Mouse (Mus musculus): ENCODE data around the gene Nemp1. TPM values are rescaled to one million over a fixed set of nuclear protein-coding genes. Genes with fewer than 3 reads are reported as not detected.

Gene Nemp1
- total RNA-seq, 2 experiments from 2014 or later: 8.9 TPM

GRCm38 (mm10) chr10:127674794-127675522 lies 8.3 kb downstream of the Nemp1 start:
- DNase-seq: peak; percentile 94

DNA sequence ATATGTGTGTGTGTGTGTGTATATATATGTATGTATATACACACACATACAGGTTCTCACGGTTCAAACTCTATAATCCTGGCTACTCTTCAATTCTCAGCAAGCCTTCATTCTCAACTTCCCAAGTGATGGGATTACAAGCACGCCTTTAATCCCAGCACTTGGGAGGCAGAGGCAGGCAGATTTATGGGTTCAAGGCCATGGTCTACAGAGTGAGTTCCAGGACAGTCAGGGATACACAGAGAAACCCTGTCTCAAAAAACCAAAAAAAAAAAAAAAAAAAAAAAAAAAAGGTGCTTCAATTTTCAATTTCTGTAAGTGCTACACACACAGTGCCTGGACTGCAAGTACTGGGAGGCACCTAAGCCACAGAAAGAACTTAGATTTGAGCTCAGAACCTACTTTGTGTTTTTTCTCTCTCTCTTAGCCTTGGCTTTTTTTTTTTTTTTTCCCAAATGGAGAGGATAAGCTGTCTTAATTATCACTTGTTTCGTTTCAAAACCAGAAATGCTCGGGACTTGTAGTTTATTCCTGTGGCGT lies 9.2 kb downstream of the Nemp1 start:
- DNase-seq: no peak

- peak; percentile 93 for DNase-seq
Observed at GRCm38 (mm10) chr10:127676691-127677548, 10.2 kb downstream of the Nemp1 start.

- peak; percentile 80 for DNase-seq
Observed at GRCm38 (mm10) chr10:127677591-127678336, 11.1 kb downstream of the Nemp1 start.

GRCm38 (mm10) chr10:127679208-127679607 lies 12.5 kb downstream of the Nemp1 start:
- no peak for DNase-seq

- no peak for DNase-seq
Observed at GRCm38 (mm10) chr10:127679881-127680280, 13.2 kb downstream of the Nemp1 start.

DNA sequence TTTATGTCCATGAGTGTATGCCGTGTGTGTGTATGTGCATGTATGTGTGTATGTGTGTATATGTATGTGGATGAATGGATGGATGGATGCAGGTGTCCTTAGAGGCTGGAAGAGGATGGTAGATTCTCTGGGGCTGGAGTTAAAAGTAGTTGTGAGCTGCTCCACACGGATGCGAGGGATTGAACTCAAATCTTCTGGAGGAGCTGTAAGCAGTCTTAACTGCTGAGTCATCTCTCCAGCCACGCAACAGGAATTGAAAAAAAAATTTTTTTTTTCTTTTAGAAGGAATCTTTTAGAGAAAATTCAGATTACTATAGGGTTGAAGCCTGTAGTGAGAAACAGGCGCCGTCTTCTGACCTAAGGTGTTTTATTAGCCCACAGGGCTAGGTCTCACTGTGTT lies 16.2 kb downstream of the Nemp1 start:
- no peak for DNase-seq

DNA sequence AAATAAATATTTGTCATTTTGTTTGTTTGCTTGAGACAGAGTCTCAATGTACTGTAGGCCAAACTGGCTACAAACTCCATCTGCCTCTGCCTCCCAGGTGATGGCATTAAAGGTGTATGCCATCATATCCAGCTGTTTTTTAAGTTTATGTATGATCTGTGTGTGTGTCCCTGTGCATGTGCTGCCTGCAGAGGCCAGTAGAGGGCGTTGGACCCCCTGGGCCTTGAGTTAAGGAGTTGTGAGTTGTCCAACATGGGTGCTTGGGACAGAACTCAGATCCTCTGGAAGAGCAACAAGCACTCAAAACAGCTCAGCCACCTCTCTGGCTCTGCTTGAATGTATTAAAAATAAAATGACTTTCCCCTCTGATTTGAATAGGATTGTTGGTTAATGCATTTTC lies 24.4 kb downstream of the Nemp1 start:
- DNase-seq: no peak

DNA sequence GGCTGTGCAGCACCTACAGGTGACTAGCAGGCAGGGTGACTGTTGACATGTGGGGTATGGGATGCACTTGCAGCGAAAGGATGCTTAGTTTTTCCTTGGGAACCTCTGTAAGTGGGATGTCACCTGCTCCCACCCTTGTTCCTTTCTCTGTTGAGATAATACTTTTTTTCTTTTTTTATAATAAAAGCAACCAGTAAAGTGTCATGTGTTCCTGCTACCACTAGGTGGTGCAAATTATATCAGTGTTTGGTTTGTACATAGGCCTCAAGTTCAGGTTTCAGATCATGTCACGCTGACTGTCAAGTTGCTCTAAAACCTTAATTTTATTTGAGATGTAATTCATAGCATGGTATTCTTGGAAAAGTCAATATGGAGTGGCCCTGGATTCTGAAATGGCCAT lies 27.9 kb downstream of the Nemp1 start:
- no peak for DNase-seq

GRCm38 (mm10) chr10:127695775-127696174 lies 29.1 kb downstream of the Nemp1 start:
- no peak for DNase-seq

DNA sequence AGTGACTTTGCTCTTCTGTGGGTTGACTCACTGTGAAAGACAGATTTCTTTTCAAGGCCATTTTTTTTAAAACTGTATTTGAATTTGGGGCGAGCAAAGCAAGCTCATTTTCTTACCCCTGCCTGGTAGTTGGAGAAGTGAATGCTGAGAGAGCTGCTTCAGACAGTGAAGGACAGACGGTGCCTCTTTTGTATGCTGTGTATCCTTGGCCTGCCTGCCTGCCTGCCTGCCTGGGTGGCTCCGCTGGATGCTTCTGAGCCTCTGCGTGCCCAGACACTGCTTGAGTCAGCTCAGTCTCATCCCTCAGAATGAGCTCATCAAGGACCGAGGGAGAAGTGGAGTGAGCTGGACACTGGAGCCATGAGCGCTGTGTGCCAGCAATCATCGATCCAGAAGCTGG lies 32.3 kb downstream of the Nemp1 start:
- DNase-seq: no peak

GRCm38 (mm10) chr10:127703299-127703698 lies 36.6 kb downstream of the Nemp1 start:
- no peak for DNase-seq

DNA sequence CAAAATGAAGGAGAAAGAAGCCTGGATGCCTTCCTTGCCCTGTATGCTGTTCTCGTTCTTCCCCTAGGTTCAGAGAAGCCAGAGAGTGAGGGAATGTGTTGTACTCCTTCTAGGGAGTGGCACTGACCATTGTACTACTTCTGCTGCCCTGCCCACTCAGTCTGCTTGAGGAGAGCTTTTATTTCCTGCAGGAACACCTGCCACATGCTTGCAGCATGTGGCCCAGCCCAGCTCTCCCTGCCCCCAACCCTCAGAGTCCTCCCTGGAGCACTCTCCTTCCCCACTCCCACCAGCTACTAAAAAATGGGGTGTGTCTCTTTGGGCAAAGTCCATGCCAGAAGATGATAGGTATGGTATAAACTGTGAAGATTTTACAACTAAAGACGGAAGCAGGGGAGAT lies 37.6 kb downstream of the Nemp1 start:
- DNase-seq: no peak

DNA sequence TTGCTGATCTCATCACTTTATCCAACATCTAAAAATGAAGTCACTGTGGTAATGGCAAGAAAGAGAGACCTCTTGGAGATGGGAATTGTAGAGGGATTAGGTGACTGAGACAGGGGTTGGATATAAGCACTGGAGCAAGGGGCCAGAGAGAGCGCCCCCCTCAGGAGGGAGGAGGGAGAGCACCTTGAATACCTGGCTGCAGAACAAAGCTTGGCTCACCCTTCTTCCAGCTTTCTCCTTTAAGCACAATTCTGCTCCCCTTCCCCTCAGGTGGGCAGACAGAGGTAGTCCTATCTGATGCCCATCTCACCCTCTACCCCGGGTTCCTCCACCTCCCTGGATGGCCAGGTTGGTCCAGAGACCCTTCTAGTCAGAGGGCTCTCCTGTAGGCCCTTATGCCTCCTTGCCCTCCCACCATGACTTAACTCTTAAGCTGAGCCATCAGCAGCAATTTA lies 38.1 kb downstream of the Nemp1 start, which contains the start of gene Myo1a:
Myo1a (plus strand) TSS at position 405 of the 455 bp plus-strand sequence.
- no peak for DNase-seq

DNA sequence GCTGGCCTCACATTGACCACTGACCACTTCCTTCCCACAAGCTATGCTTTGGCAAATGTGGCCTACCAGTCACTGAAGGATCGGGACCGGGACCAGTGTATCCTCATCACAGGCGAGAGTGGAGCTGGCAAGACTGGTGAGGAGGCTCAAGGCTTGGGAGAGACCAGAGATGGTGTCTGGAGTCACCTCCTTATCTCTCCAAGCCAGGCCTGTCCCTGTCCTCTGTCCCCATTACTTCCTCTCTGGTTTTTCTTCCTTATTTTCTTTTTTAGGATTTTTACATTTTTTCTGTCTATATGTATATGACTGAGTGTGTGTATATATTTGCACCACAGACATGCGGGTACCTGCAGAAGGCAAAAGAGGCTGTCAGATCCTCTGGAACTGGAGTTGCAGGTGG lies 39.1 kb downstream of the Nemp1 start:
- DNase-seq: no peak

- DNase-seq: peak; percentile 69
Observed at GRCm38 (mm10) chr10:127707721-127708120, 41.0 kb downstream of the Nemp1 start.

- no peak for DNase-seq
Observed at GRCm38 (mm10) chr10:127708850-127709370, 42.2 kb downstream of the Nemp1 start.

- no peak for DNase-seq
Observed at GRCm38 (mm10) chr10:127710331-127710730, 43.6 kb downstream of the Nemp1 start.

DNA sequence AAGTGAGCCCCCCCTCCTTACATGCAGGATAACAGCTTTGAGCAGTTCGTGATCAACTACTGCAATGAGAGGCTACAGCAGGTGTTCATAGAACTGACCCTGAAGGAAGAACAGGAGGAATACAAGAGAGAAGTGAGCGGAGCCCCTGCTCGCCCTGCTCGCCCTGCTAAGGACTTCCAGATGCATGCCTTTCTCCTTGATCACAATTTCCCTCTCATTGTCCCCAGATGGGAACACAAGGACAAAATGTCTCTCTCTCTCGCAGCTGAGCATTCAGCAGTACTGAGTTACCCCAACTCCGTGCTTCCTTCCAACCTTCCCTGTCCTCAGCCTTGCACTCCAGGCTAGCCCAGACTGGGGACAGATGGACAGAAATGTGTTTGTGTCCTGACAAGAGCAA lies 46.0 kb downstream of the Nemp1 start:
- DNase-seq: no peak

- DNase-seq: peak; percentile 21
Observed at GRCm38 (mm10) chr10:127721671-127722418, 55.1 kb downstream of the Nemp1 start.

DNA sequence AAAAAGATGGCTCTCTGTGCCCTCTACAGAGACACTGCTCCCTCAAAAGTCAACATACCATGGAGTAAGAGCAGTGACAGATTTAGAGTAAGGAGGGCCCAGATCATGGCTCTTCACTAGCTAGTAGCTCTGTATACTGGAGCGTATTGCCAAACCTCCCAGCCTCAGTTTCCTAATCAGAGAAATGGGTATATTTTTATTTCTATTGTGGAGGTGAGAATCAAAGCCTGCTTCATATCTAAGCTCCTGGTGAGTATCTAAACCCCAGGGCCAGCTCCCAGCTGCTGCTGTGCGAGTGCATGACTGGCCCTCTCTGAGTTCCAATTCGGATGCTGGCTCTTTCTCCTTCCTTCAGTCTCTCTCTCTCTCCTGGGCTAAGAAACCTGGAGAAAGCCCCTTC lies 57.5 kb downstream of the Nemp1 start, which contains the start of gene Tac2:
Tac2 (plus strand) TSS at position 301 of the 400 bp plus-strand sequence.
- no peak for DNase-seq
